8 mouse cellular contexts compared by ENCODE assay signal in genomic region chr11:106366316-106366715, GRCm38 (mm10). TPM values are rescaled to one million over a fixed set of nuclear protein-coding genes. Genes with fewer than 3 reads are reported as not detected.
DNase-seq lines count a peak whose midpoint lies in the region; ATAC-seq lines count a peak whose summit lies in the region.

No protein-coding gene starts in this region.

- H3K27me3 ChIP-seq in forebrain, embryonic 12.5 days, result 0 out of 2 replicates have a peak, but pooled peaks cover 3% of the 10 kb centered on the region

- DNase-seq in cerebellum, adult 11 months, result peak; percentile 65
- peak; percentile 4 for DNase-seq in brain, embryonic 18.5 days (ENCODE audit: low read depth, low spot score)
- DNase-seq in heart, postnatal 36 days, result peak; percentile 79 to 87
- peak; percentile 75 to 81 for DNase-seq in left cerebral cortex, adult 18-20 months (ENCODE audit: low spot score in 2 of 2)
- peak; percentile 61 to 82 for DNase-seq in spleen, adult 18-20 months

- no peak overlapping the region for H3K9ac ChIP-seq in forebrain, embryonic 12.5 days

- H3K4me2 ChIP-seq in forebrain, embryonic 12.5 days, result no peak overlapping the region

- no peak; the same call in 1 of the 2 replicates for ATAC-seq in cerebellum, adult (ENCODE audit: insufficient number of reproducible peaks, low FRiP score, low TSS enrichment)
- 0 out of 2 replicates have a peak, but pooled peaks have one; percentile 23 for ATAC-seq in forebrain, embryonic 12.5 days (ENCODE audit: low FRiP score)
- ATAC-seq in megakaryocyte progenitor cell, adult 5-6 weeks (replicated peaks; ENCODE audit: poor library complexity), result peak; percentile 94

- no peaks in the 10 kb centered on the region for H3K9me3 ChIP-seq in forebrain, embryonic 12.5 days

- peaks cover 16% of the 10 kb centered on the region for H3K4me1 ChIP-seq in forebrain, embryonic 12.5 days

- no peaks in the 10 kb centered on the region for H3K36me3 ChIP-seq in forebrain, embryonic 12.5 days (replicated peaks)

- WGBS in forebrain, embryonic 12.5 days, result 9% methylated on average over 3 of the region's 3 CpGs

- intact Hi-C loops in heart, postnatal 36 days (cut with DNase I), result loop anchor here (2.0 kb wide), 3 partner anchors 26 to 64 kb away; no protein-coding TSS in a partner anchor

- no peak overlapping the region for H3K4me3 ChIP-seq in forebrain, embryonic 12.5 days (replicated peaks)

- H3K27ac ChIP-seq in forebrain, embryonic 12.5 days, result no peak overlapping the region

RNA-seq across cellular contexts. Expression of gene Prr29, which starts 1.0 kb away (rescaled TPM):
- not detected in 2 replicates for polyA plus RNA-seq in forebrain, embryonic 12.5 days (2016; fragmentation: Nextera tagmentation; extraction: Ambion mirVana)
- under 1 TPM; 0.81 to 0.92 TPM for total RNA-seq in heart, postnatal 36 days (2021)
- total RNA-seq in left cerebral cortex, adult 18-20 months (2021), result not detected
- not detected in 2 replicates for total RNA-seq in megakaryocyte progenitor cell, adult 5-6 weeks (2015)
- not detected in 2 replicates for total RNA-seq in megakaryocyte progenitor cell, adult 5-6 weeks (2017)

RNA-seq across cellular contexts. Expression of gene Scn4a, which starts 13.2 kb away (rescaled TPM):
- polyA plus RNA-seq in forebrain, embryonic 12.5 days (2016; fragmentation: Nextera tagmentation; extraction: Ambion mirVana), result 0.03 TPM in 1 of 2 replicates, not detected in the other
- total RNA-seq in heart, postnatal 36 days (2021), result 10 to 100 TPM; 14.7 to 19.0 TPM
- total RNA-seq in left cerebral cortex, adult 18-20 months (2021), result not detected
- total RNA-seq in megakaryocyte progenitor cell, adult 5-6 weeks (2015), result 0.12 TPM in 1 of 2 replicates, not detected in the other
- 0.03 TPM in 1 of 2 replicates, not detected in the other for total RNA-seq in megakaryocyte progenitor cell, adult 5-6 weeks (2017)

RNA-seq across cellular contexts. Expression of gene Icam2, which starts 21.6 kb away (rescaled TPM):
- polyA plus RNA-seq in forebrain, embryonic 12.5 days (2016; fragmentation: Nextera tagmentation; extraction: Ambion mirVana), result 8.1 and 9.8 TPM in 2 replicates
- total RNA-seq in heart, postnatal 36 days (2021), result 10 to 100 TPM; 30.3 to 34.9 TPM
- total RNA-seq in left cerebral cortex, adult 18-20 months (2021), result 1 to 10 TPM; 2.9 to 5.7 TPM
- 59.9 and 60.3 TPM in 2 replicates for total RNA-seq in megakaryocyte progenitor cell, adult 5-6 weeks (2015)
- total RNA-seq in megakaryocyte progenitor cell, adult 5-6 weeks (2017), result 87.1 and 123 TPM in 2 replicates

RNA-seq across cellular contexts. Expression of gene Cd79b, which starts 51.8 kb away (rescaled TPM):
- polyA plus RNA-seq in forebrain, embryonic 12.5 days (2016; fragmentation: Nextera tagmentation; extraction: Ambion mirVana), result 0.74 and 0.88 TPM in 2 replicates
- total RNA-seq in heart, postnatal 36 days (2021), result 1 to 10 TPM; 1.9 to 3.0 TPM
- total RNA-seq in left cerebral cortex, adult 18-20 months (2021), result not detected
- 47.2 and 51.9 TPM in 2 replicates for total RNA-seq in megakaryocyte progenitor cell, adult 5-6 weeks (2015)
- 29.6 and 30.9 TPM in 2 replicates for total RNA-seq in megakaryocyte progenitor cell, adult 5-6 weeks (2017)

Comparison
In these comparisons a context has a peak if more than half of its experiments do, and no peak if none do; other contexts are left out.
1. DNase-seq: peak in every context shown above with its lines; median percentile 83 in heart, postnatal 36 days; 78 in left cerebral cortex, adult 18-20 months; 72 in spleen, adult 18-20 months; 65 in cerebellum, adult 11 months; 4 in brain, embryonic 18.5 days.
2. RNA of gene Scn4a, which starts 13.2 kb away (total RNA-seq): 14.7 to 19.0 TPM in heart, postnatal 36 days; not detected in left cerebral cortex, adult 18-20 months and 0.03 to 0.12 TPM in megakaryocyte progenitor cell, adult 5-6 weeks; every median in the first group is over 10 times any median in the second.
3. RNA of gene Icam2, which starts 21.6 kb away (total RNA-seq): 59.9 to 123 TPM in megakaryocyte progenitor cell, adult 5-6 weeks and 30.3 to 34.9 TPM in heart, postnatal 36 days; 2.9 to 5.7 TPM in left cerebral cortex, adult 18-20 months; every median in the first group is over 4 times any median in the second.